Mouse (Mus musculus): ENCODE data around the gene Fstl4.
A peak's percentile ranks its signal among the peaks of the same experiment; 100 is the strongest.

Fstl4 gene

DNA sequence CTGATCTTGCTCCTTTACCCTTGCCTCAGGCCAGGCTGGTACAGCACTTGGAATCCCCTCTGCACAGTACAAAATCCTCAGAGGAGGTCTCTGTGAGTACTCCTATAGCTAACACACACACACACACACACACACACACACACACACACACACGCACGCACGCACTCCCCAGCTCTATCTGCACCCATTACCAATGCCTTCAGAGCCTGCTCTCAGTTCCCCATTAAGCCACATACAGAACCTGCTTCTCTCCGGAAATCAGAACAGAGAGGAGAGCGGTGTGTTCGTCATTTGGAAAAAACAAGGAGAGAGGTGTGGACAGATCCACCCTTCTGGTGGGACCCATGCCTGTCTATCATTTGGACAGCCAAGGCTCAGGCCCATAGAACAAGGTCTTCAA is 333.4 kb downstream of the Fstl4 start:
- no peak for DNase-seq

- peak; percentile 68 for DNase-seq
Measured at GRCm38 (mm10) chr11:53098780-53099198, 334.4 kb downstream of the Fstl4 start.

DNA sequence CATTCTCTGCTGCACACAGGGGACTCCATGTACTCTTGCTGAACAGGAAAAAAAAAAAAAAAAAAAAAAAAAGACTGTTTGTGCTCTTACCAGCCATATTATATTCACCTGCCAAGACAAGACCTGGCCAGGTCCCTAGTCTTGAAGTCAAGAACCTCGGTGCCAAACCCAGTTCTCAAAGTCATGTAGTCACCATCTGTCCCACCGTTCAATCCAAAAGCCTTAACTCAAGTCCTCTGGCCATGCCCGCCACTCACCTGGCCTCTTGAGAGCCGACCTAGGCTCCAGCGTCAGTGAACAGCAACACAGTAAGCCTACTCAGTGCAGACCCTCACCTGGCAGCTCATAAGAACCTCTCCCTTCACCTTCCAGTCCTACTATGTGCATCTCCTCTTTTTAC is 334.9 kb downstream of the Fstl4 start:
- DNase-seq, result no peak

DNA sequence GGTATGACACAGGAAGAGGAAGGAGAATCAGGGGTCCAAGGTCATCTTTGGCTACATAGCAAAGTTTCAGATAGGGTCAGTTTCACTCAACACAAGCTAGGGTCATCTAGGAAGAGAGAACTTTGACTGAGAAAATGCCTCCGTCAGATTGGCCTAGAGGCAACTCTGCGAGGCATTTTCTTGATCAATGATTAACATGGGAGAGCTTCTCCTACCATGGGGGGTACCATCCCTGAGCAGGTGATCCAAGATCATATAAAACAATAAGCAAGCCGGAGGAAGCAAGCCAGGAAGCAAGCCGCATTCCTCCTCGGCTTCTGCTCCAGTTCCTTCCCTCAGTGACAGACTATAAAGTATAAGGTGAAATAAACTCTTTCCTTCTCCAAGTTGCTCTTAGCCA is 337.3 kb downstream of the Fstl4 start:
- DNase-seq, result no peak

DNA sequence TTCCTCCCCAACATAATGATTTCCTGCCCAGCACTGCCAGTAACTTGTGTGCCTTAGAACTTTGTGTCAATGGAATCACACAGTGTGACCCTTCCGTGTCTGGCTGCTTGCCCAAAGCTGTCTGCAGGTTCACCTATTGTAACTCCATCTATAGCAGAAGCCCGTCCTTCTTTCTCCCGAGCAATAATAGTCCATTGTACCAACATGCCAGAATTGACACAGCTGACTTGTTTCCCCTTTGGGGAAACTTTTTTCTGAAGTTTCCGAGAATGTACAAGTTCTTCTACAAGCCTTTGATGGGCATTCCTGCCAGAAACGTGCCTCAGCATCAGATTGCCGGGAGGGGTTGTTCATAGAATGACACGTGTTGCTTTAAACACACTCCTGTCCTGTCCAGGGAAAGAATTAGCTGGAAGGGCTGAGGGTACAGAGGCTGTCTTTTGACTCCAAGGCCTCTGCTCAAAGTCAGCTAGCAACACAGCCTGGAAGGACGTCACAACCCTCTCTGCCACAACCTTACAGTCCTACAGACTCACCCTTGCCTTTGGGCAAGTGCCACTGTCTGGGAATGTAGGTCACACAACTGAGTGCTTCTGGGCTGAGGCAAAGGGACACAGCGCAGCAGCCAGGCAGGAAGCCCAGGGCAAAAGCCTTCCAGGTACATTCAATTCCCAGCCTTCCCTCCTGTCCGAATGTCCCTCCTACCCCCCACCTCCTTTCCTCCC is 339.3 kb downstream of the Fstl4 start:
- DNase-seq, result no peak

DNA sequence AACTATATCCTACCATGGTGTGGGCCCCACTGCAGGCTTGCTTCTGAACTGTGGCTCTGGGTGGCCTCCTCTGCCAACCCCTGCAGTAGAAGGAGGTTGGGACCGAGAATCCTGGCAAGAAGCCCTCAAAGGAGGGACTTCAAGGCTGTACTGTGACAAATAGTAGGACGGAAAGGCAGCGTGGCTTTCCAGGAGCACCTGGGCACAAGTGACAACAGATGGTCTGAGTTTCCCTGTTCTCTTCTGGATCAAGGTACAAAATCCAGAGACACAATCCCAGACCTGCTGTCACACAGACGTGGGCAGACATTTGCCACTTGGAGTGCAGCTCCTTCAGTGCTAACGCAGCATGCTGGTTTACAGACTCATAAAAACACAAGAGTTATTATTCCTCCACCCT is 343.3 kb downstream of the Fstl4 start:
- DNase-seq, result no peak

DNA sequence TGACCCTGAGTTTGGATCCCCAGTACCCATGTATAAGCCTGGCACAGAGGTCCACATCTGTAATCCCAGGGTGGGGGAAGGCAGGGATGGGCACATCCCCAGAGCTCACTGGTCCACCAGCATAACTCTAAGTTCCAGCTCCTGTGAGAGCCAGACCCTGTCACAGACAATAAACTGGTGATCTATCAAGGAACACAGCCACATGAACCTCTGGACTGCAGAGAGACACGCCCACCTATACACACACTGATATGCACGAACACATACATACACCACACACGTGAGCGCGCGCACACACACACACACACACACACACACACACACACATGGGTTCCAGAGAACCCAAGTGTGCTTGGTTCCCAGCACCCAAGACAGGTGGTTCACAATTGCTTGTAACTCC is 344.4 kb downstream of the Fstl4 start:
- DNase-seq, result no peak

- DNase-seq, result no peak
Measured at GRCm38 (mm10) chr11:53109701-53110467, 345.4 kb downstream of the Fstl4 start.

- no peak for DNase-seq
Measured at GRCm38 (mm10) chr11:53115711-53116110, 351.3 kb downstream of the Fstl4 start.

DNA sequence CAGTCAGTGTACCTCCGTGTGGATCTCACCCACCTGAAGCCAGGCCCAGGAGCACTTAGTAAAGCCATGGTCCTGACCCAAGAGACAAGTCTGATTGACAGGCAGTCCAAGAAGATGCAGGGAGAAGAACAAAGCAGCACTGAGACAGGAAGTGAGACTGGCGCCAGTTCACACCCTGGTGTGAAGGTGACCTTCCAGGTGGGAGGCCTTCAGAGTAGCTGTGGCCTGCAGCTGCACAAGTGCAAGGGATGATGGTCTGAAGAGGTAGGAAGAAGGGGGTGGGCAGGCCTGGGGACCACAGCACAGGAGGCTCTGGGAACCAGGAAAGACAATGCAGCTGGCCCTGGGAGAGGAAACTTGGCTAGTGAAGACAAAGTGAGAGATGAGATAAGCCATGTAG is 351.9 kb downstream of the Fstl4 start:
- DNase-seq, result no peak

DNA sequence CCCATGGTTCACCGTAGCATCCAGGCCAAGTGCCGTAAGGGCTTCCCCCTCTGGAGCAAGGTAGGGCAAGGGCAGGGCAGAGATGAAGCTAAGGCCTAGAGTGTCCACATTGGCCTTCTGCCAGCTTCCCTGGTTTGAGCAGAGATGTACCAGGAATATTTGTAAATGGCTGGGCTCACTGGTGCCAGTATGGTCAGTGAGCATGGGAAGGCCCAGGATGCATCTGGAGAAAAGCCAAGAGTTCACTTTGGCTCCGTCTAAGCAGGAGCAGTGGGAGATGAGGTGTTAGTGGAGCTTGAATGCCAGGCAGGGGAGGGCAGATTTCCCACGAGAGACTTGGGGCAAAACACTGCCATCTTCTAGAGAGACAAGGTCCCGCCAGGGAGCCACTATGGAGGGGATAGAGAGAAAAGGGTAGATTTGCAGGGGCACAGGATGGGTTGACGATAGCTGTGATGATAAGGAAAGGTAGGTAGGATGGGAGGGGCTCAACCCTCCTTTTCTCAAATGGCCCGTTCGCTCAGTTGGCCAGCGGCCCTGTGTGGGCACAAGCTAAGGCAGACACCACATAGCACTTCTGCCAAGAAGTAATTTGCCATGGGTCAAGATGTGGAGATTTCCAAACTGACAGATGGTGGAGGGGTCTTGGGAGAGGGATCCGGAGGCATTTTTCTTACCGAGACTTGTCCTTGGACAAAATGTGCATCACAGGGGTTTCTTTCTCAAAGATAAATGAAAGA is 354.0 kb downstream of the Fstl4 start:
- peak; percentile 10 for DNase-seq

DNA sequence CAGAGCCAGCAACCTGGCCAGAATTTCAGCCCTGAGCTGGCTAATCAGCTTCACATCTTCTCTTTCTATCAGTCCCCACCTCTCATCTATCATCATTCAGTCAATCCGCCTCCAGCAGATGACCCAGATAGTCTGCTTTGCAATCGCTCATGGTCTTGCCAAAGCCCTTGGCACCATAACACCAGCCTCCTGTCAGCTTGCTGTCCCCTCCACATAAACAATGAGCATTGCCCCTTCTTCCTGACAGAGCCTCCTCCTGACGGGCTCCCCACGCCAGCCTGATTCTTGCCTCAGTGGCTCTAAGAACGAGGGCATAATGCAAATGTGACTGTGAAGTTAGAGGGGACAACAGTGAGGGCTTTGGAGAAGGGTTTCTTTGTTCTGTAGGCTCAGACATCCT is 355.5 kb downstream of the Fstl4 start:
- no peak for DNase-seq

GRCm38 (mm10) chr11:53121208-53121607 is 356.8 kb downstream of the Fstl4 start:
- no peak for DNase-seq

- DNase-seq, result no peak
Measured at GRCm38 (mm10) chr11:53124799-53125198, 360.4 kb downstream of the Fstl4 start.

GRCm38 (mm10) chr11:53126660-53127059 is 362.2 kb downstream of the Fstl4 start:
- no peak for DNase-seq

GRCm38 (mm10) chr11:53128661-53129060 is 364.2 kb downstream of the Fstl4 start:
- DNase-seq, result no peak

GRCm38 (mm10) chr11:53132406-53133035 is 368.1 kb downstream of the Fstl4 start:
- peak; percentile 8 for DNase-seq

DNA sequence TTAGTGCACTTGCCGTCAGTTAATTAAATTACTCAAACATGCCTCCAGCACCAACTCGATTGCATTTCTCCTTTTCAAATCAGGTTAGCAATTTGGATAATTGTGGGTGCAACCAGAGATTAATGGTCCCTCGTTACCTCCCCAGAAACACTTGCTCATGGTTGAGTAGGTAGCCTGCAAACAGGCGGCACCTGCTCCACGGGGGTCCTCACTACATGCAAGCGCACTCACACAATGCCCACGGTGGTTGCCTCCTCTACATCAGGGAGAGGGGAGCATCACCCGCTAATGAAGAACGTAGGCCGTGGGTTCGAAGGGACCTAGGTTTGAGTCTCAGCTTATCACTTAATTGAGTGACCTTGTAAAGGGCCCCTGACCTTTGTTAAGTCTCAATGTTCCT is 371.9 kb downstream of the Fstl4 start:
- no peak for DNase-seq

DNA sequence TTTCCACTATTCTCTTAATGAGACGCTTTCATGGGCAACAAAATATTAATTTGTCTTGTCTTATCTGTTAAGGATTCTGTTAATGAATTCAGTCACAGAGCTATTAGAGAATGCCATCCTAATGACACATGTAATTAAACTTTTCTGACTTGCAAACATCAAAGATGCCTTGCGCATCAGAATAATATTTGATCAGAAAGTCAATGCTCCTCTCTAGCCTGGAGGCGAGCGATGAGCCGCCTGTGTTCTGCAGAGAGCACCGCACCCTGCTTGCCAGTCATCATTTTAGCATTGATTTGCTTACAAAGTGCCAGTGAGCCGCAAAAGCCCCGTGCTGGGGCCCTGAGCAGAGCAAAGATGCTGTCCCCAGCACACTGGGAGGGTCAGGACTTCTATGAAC is 372.9 kb downstream of the Fstl4 start:
- DNase-seq, result no peak

GRCm38 (mm10) chr11:53138212-53138611 is 373.8 kb downstream of the Fstl4 start:
- DNase-seq, result no peak

GRCm38 (mm10) chr11:53139666-53140065 is 375.2 kb downstream of the Fstl4 start:
- no peak for DNase-seq

GRCm38 (mm10) chr11:53140196-53140595 is 375.8 kb downstream of the Fstl4 start:
- DNase-seq, result no peak

- no peak for DNase-seq
Measured at GRCm38 (mm10) chr11:53140722-53141400, 376.4 kb downstream of the Fstl4 start.
